Mouse (Mus musculus): ENCODE measurements around the gene Stard13.

Gene Stard13

DNA sequence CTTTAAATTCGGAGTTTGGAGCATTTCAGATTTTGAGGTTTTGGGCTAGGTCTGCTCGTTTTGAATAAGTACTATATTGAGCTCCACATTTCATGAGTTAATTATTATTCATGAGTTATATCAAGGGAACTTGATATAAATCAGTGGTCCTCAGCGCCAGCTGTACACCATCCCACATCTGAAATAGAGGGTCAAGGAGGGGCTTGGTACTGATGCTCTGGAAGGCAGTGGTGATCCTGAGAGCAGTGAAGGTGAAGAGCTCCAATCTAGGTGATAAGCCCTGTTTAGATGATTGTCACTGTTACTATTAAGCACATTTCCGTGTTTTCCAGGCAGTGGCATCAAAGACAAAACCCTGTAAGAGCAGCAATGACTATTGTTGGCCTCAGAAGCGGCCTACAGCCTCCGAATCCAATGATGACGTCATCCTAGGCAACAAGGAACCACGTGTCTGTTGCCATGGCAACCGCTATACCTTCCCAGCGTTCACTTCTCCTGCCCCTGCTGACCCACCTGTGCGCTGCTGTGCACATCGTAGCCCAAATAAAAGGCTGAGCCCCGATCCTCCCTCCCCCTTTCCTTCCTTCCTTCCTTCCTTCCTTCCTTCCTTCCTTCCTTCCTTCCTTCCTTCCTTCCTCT, 5.2 kb downstream of the Stard13 start:
- DNase-seq (ENCODE audit: extremely low read depth, low read depth): no peak

DNA sequence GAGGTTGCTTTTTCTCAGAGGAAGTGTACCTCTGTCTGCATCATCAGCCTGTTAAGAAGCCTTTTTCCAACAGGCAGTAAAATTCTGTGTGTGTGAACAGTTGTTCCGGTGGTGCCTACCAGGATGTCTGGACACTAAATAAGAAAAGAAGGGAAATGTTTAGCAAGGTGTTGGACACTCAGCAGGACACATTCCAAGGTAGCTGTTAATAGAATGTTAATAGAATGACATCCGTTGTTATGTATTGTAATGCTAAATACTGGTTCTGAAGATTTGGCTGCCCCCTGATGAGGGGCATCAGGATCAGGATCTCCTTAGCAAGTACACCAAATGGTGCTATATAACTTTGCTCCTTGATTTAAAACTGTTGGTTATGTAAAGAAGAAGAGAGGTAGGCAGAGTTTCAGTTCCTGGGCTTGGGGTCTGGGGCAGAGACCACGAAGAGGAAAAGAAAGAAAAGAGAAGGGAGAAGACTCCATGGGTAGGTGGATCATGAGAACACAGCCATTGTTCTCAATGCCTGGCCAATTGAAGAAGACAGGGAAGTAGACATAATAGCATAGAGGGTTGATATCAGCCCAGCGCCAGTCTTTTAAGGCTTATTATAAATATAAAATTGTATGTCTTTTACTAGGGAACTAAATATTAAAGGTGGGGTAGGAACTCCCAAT, 9.8 kb downstream of the Stard13 start:
- no peak for DNase-seq (ENCODE audit: extremely low read depth, low read depth)

- DNase-seq (ENCODE audit: extremely low read depth, low read depth): no peak
These were observed 10.8 kb downstream of the Stard13 start for GRCm38 (mm10) chr5:151222791-151223190.

- no peak for DNase-seq (ENCODE audit: extremely low read depth, low read depth)
These were observed 14.9 kb downstream of the Stard13 start for GRCm38 (mm10) chr5:151218689-151219115.

DNA sequence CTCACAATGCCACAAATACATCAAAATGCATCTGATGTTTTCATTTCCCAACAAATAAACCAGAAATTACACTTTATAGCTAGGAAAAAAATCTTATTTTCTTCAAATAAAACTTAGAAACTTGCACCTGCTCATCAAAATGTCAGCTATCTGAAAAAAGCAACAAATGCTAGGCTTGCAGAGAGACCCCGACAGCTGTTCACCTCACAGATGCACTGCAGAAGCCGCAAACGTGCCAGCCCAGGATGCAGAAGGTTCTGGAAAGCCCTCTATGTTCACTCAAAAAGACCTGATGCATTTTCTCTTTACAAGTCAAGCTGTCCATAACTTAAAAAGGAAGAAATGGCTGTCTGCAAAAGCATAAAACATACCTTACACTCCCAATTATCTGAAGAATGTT, 20.5 kb downstream of the Stard13 start:
- DNase-seq (ENCODE audit: extremely low read depth, low read depth): no peak

GRCm38 (mm10) chr5:151210869-151211268, 22.8 kb downstream of the Stard13 start:
- no peak for DNase-seq (ENCODE audit: extremely low read depth, low read depth)

GRCm38 (mm10) chr5:151210060-151210459, 23.6 kb downstream of the Stard13 start:
- DNase-seq (ENCODE audit: extremely low read depth, low read depth): no peak

- no peak for DNase-seq (ENCODE audit: extremely low read depth, low read depth)
These were observed 28.6 kb downstream of the Stard13 start for GRCm38 (mm10) chr5:151205017-151205416.

DNA sequence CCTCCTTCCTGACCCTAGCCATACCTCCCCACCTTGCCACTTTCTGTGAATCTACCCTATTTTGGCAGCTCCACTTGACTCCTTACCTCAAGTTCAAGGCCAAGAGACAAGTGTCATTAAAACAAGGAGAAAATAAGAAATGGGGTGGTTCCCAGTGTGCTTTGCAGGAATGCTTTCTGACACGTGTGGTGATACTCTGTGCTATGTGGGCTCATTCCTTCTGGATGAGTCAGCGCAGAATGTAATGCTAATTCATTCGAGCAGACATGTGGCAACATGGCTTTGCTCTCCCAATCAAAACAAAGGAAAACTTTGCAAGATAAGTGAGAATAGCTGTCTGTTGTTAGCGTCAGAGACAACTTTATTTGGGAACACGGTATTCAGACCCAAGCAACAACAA, 30.7 kb downstream of the Stard13 start:
- DNase-seq (ENCODE audit: extremely low read depth, low read depth): no peak

GRCm38 (mm10) chr5:151201220-151201619, 32.4 kb downstream of the Stard13 start:
- no peak for DNase-seq (ENCODE audit: extremely low read depth, low read depth)

GRCm38 (mm10) chr5:151199235-151199634, 34.4 kb downstream of the Stard13 start:
- DNase-seq (ENCODE audit: extremely low read depth, low read depth): no peak

DNA sequence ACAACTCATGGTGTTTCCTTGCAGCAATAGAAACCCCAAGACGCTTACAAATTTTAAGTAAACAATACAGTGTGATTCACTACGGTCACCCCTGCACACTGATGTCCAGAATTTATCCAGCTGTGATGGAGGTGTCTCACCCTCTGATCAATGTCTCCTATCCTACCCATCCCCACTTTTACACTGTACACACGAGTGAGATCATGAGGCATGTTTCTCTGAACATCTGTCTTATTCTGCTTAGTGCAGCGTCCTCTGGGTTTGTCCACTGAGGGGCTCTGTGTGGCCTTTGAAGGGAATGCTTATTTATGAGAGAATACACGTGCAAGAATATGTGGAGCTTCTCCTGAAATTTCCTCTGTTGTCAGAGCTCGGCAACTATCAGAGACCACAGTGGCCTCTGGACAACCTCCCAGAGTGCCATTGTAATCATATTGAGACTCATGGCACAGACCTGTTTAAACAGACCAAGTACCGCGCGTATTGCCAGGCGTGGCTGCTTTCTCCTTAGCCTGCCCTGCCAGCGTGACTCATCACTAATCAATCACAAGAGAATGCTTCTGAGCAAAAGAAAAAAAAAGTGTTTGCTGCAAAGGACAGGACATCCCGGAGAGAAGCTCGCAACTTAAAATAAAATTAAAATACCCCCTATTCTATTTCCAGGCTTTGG, 36.9 kb downstream of the Stard13 start:
- no peak for DNase-seq (ENCODE audit: extremely low read depth, low read depth)

DNA sequence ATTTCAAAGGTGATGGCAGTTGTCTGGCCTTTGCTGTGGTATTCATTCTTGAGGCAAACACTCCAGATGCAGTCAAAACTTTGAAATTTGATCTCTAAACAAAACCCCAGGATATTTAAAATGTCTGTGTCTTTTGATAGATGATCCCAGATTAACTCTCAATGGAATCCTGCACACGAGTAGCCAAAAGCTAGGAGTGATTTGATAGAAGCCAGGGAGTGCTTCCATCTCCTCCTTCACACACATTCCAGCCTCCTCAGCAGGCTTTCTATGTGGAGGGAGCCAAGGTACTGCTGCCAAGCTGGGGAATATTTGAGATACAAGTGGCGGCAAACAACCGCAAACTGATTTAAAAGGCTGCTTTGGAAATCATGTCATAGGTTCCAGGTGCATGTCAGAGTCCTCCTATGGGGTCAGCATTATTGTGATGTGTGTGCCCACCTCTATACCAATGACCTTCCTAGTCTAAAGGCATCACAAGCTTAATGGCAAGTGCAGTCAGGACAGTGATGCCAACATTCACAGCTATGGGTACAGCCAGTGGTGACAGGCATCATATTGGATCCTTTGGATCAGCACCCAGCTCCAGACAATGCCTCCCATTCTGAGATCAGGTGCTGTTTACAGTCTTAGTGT, 39.6 kb downstream of the Stard13 start:
- no peak for DNase-seq (ENCODE audit: extremely low read depth, low read depth)

GRCm38 (mm10) chr5:151192266-151192665, 41.4 kb downstream of the Stard13 start:
- DNase-seq (ENCODE audit: extremely low read depth, low read depth): no peak

DNA sequence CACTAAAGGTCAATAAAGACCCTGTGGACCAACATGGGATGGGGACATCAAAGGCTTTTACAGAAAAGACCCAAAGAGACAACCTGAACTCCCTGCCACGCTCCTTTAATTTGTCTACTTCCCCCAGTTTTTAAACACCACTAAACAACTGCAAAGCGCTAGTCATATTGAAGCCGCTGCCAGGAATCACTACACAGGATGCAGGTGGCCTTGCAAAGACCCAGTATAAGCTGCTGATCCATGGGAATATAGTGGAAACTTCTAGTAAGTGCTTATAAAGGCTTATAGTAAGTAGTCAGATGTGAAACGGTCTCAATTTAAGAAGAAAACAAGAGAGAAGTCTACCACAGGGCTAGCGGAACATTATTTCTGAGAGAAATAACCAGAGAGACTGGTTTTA, 42.9 kb downstream of the Stard13 start:
- no peak for DNase-seq (ENCODE audit: extremely low read depth, low read depth)

- no peak for DNase-seq (ENCODE audit: extremely low read depth, low read depth)
These were observed 43.8 kb downstream of the Stard13 start for GRCm38 (mm10) chr5:151189789-151190378.

DNA sequence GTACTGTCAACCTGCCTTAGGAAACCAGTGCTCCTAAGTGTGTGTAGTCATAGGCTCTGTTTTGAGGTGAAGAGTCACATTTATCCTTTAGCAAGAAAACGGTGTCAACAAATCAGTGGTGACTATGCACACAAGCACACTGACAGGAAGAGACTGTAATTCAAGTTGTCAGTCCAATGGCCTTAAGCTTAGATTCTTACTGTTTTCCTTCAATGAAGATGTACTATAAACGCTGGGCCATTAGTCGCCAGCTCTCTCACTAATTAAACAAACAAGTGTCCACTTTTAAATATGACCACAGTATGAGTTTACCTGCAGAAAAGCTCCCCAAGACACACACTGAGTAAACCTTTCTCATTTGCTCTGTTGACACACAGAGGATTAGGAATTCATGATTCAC, 44.3 kb downstream of the Stard13 start:
- no peak for DNase-seq (ENCODE audit: extremely low read depth, low read depth)

DNA sequence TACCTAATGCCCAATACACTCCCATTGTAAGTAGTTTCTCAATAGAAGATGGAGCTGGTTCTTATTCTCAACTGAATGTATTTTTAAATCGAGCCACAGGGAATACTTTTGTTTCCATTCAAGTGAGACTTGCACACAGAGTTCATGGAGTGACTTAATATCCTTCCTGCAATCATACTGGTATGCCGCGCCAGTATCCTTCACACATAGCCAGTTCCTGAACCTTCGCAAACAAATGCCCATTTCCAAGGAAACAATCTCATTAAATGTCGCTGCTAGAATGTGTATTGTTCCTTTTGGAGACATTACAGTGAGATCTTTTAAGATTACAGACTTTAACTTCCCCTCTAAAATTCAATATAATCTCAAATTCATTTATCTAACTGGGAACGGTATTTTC, 45.0 kb downstream of the Stard13 start:
- no peak for DNase-seq (ENCODE audit: extremely low read depth, low read depth)

DNA sequence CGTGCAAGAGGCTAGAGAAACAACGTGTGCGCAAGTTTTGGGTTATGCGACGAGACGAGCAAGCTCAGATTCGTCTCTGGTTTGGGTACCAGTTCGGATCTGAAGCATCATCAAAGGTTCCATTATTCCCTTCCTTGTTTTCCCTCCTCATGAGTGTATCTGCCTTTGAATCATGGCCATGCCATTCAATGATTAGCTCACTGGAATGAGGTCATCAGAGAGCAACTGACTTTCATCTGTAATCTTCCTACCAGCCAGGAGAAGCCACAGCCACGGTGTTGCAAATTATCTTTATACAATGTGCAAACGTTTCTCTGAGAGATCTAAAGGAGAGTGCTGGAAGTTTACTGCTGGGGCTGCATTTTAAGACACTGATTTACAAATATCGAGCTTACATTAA, 46.3 kb downstream of the Stard13 start:
- no peak for DNase-seq (ENCODE audit: extremely low read depth, low read depth)

DNA sequence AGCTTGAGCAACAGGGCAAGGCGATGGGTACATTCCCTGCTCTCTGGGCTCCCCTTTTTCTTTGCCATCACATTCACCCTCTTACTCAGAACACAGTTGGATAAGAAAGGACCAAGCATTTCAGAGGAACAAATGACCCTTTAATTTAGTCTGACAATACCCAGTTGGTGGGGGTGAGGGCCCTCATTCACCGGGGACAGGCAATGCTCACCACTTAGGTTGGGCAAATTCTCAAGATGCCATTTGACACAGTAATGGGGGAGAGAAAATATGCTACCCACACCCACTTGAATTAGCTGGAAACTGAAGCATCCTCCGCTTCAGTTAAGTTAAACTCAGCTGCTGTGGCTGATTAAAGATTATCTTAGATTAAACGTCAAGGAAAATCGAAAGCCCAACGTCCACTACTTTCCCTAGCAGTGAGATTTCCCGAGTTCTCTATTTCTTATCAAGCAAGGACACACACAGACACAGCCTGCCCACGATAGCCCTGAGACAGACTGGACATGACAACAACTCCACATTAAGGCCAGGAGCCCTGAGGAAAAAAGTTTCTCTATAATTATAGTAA, 48.3 kb downstream of the Stard13 start:
- DNase-seq (ENCODE audit: extremely low read depth, low read depth): no peak

DNA sequence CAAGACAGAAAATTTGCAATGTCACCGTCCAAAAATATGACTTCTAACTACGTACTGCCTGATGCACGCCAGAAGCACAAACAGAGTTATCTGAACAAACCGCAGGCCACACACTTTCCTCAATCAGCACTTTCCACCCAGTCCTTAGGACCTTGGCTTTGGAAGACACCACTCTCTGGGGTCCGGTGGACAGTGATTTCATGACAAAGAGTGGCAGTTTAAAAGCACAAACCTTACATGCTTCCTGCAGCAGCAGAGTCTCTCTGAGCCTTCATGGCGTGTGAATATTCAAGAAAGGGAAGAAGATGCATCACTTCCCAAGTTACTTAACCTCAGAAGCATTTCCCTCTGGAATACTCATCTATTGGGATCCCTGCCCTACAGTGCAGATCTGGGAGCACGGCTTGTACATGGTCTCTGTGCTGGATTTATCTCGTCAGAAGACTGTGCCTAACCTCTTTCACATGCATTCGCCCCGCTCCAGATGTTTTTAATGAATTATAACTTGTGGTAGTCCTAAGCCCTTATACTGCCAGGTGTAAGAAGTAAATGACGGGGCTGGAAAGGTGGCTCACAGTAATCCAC, 49.9 kb downstream of the Stard13 start:
- DNase-seq (ENCODE audit: extremely low read depth, low read depth): no peak

Data from MEL-GATA-1-ER (cell line).